Comparison of ENCODE assay signal across 10 mouse cellular contexts in genomic region chr14:62607791-62608196, GRCm38 (mm10). TPM values are rescaled to one million over a fixed set of nuclear protein-coding genes. Genes with fewer than 3 reads are reported as not detected.
A peak's percentile ranks its signal among the peaks of the same experiment; 100 is the strongest.
DNase-seq lines count a peak whose midpoint lies in the region; ATAC-seq and TF ChIP-seq lines count a peak whose summit lies in the region.
"Had no signal": no experiment of that assay in that cellular context is flagged by ENCODE, and none has a peak within 500 bp of the region (broad histone marks: within the 10 kb centered on the region; RNA-seq: fewer than 3 reads in every experiment).

No protein-coding gene starts in this region.

- no peak overlapping the region for H3K9ac ChIP-seq in intestine, postnatal 0 days (ENCODE audit: low read depth, low read length)
- H3K9ac ChIP-seq in intestine, embryonic 16.5 days (ENCODE audit: low read depth, low read length) = no peak overlapping the region
- H3K9ac ChIP-seq: liver, embryonic 15.5 days had no signal

- WGBS in intestine, postnatal 0 days = 73% methylated on average over 8 of the region's 8 CpGs
- WGBS in intestine, embryonic 16.5 days = 75% methylated on average over 8 of the region's 8 CpGs

- H3K36me3 ChIP-seq in intestine, postnatal 0 days (ENCODE audit: control insufficient read depth, insufficient read depth) = no peaks in the 10 kb centered on the region
- no peaks in the 10 kb centered on the region for H3K36me3 ChIP-seq in intestine, embryonic 16.5 days (ENCODE audit: control insufficient read depth, insufficient read depth, low read length)
- H3K36me3 ChIP-seq: liver, embryonic 15.5 days had no signal

- H3K4me1 ChIP-seq in intestine, postnatal 0 days (replicated peaks; ENCODE audit: control insufficient read depth, insufficient read depth, low read length) = no peaks in the 10 kb centered on the region
- H3K4me1 ChIP-seq in intestine, embryonic 16.5 days (ENCODE audit: control insufficient read depth, insufficient read depth, low read length) = no peaks in the 10 kb centered on the region
- H3K4me1 ChIP-seq: liver, embryonic 15.5 days had no signal

- H3K4me2 ChIP-seq in intestine, postnatal 0 days (replicated peaks; ENCODE audit: low read depth) = no peak overlapping the region
- no peak overlapping the region for H3K4me2 ChIP-seq in intestine, embryonic 16.5 days (ENCODE audit: low read depth, low read length)
- H3K4me2 ChIP-seq: liver, embryonic 15.5 days had no signal

- peak; percentile 38 to 46 for DNase-seq in right cerebral cortex, adult 2 months (ENCODE audit: low spot score in 2 of 2)
- DNase-seq in right cerebral cortex, postnatal 14 days = no peak
- peak; percentile 45 to 48 for DNase-seq in cerebellum, postnatal 14 days
- peak; percentile 37 for DNase-seq in right cerebral cortex, postnatal 4 days
- DNase-seq in retina, postnatal 1 day = no peak
- DNase-seq in gastrocnemius, postnatal 10 days = no peak

- H3K27me3 ChIP-seq in intestine, postnatal 0 days (replicated peaks; ENCODE audit: control insufficient read depth, insufficient read depth, low read length) = no peaks in the 10 kb centered on the region
- no peaks in the 10 kb centered on the region for H3K27me3 ChIP-seq in intestine, embryonic 16.5 days (replicated peaks; ENCODE audit: control insufficient read depth, insufficient read depth, low read length)
- H3K27me3 ChIP-seq: liver, embryonic 15.5 days had no signal

- H3K4me3 ChIP-seq in intestine, postnatal 0 days (ENCODE audit: low read depth, low read length) = no peak overlapping the region
- no peak overlapping the region for H3K4me3 ChIP-seq in intestine, embryonic 16.5 days (ENCODE audit: low read length)
- H3K4me3 ChIP-seq: liver, embryonic 15.5 days had no signal

- no peak for ATAC-seq in intestine, postnatal 0 days
- no peak for ATAC-seq in intestine, embryonic 16.5 days

- no peaks in the 10 kb centered on the region for H3K9me3 ChIP-seq in intestine, postnatal 0 days (ENCODE audit: control insufficient read depth)
- H3K9me3 ChIP-seq in intestine, embryonic 16.5 days (ENCODE audit: control insufficient read depth, low read length) = no peaks in the 10 kb centered on the region
- H3K9me3 ChIP-seq: liver, embryonic 15.5 days had no signal

- TF ChIP-seq CTCF in intestine, postnatal 0 days (IDR thresholded peaks at IDR 0.05; ENCODE audit: low read depth) = peak; percentile 45

- H3K27ac ChIP-seq in intestine, postnatal 0 days (ENCODE audit: low read depth, low read length) = no peak overlapping the region
- H3K27ac ChIP-seq in intestine, embryonic 16.5 days (ENCODE audit: low read length) = no peak overlapping the region
- H3K27ac ChIP-seq: liver, embryonic 15.5 days had no signal

RNA-seq across cellular contexts. Expression of gene Gm4131, which starts 41.1 kb away (rescaled TPM):
- polyA plus RNA-seq in intestine, postnatal 0 days (2015; fragmentation: Nextera tagmentation; extraction: Ambion mirVana) = 0.65 and 0.77 TPM in 2 replicates
- polyA plus RNA-seq in intestine, embryonic 16.5 days (2015; fragmentation: Nextera tagmentation; extraction: Ambion mirVana) = 0.18 TPM in 1 of 2 replicates, not detected in the other
- total RNA-seq in gastrocnemius, postnatal 10 days (2021) = not detected
- polyA plus RNA-seq: heart, embryonic 16.5 days; liver, embryonic 15.5 days had no signal

RNA-seq across cellular contexts. Expression of gene Fam124a, which starts 52.3 kb away (rescaled TPM):
- polyA plus RNA-seq in intestine, postnatal 0 days (2015; fragmentation: Nextera tagmentation; extraction: Ambion mirVana) = 4.1 and 5.1 TPM in 2 replicates
- 4.5 and 5.0 TPM in 2 replicates for polyA plus RNA-seq in intestine, embryonic 16.5 days (2015; fragmentation: Nextera tagmentation; extraction: Ambion mirVana)
- total RNA-seq in gastrocnemius, postnatal 10 days (2021) = 1 to 10 TPM; 3.2 to 3.3 TPM

RNA-seq across cellular contexts. Expression of gene Serpine3, which starts 55.7 kb away (rescaled TPM):
- not detected in 2 replicates for polyA plus RNA-seq in intestine, postnatal 0 days (2015; fragmentation: Nextera tagmentation; extraction: Ambion mirVana)
- not detected in 2 replicates for polyA plus RNA-seq in intestine, embryonic 16.5 days (2015; fragmentation: Nextera tagmentation; extraction: Ambion mirVana)
- total RNA-seq in gastrocnemius, postnatal 10 days (2021) = not detected
- polyA plus RNA-seq: heart, embryonic 16.5 days; liver, embryonic 15.5 days had no signal

Comparison
In these comparisons a context has a peak if more than half of its experiments do, and no peak if none do; other contexts are left out.
1. DNase-seq: peak in right cerebral cortex, adult 2 months (2 of 2), cerebellum, postnatal 14 days (2 of 2) and right cerebral cortex, postnatal 4 days (single experiment); none in right cerebral cortex, postnatal 14 days (single experiment), retina, postnatal 1 day (single experiment) and gastrocnemius, postnatal 10 days (single experiment).